ENCODE assay signal across 8 mouse cellular contexts in genomic region chr10:127078677-127079575, GRCm38 (mm10). TPM values are rescaled to one million over a fixed set of nuclear protein-coding genes. Genes with fewer than 3 reads are reported as not detected.
DNase-seq lines count a peak whose midpoint lies in the region; ATAC-seq lines count a peak whose summit lies in the region.

No protein-coding gene starts in this region.

- peak overlapping the region; percentile 62 for H3K4me2 ChIP-seq in heart, embryonic 11.5 days

- no peak overlapping the region for H3K27ac ChIP-seq in heart, embryonic 11.5 days (ENCODE audit: low read depth, low read length)

- ATAC-seq in heart, embryonic 11.5 days (replicated peaks; ENCODE audit: insufficient number of reproducible peaks, low FRiP score, low TSS enrichment) = no peak

- H3K9ac ChIP-seq in heart, embryonic 11.5 days (ENCODE audit: low read depth, low read length) = no peak overlapping the region

- intact Hi-C loops in left cerebral cortex, postnatal 36 days (cut with DNase I) = loop anchor here (5.0 kb wide), 1 partner anchor 88 kb away; the partner anchor contains the start of gene B4galnt1

- DNase-seq in layer of hippocampus, adult 11-12 months (ENCODE audit: low spot score) = peak; percentile 59
- no peak for DNase-seq in layer of hippocampus, adult 9-10 months (ENCODE audit: low spot score)
- peak; percentile 79 for DNase-seq in cerebellum, adult 9-11 months
- DNase-seq in left cerebral cortex, postnatal 36 days (ENCODE audit: low spot score in 2 of 2) = peak; percentile 71 to 81
- peak; percentile 74 for DNase-seq in neural tube, embryonic 10.5 days (ENCODE audit: extremely low spot score, low spot score)
- no peak for DNase-seq in thymus, postnatal 0 days (ENCODE audit: low spot score)
- no peak for DNase-seq in thymus, postnatal 14 days

- no peaks in the 10 kb centered on the region for H3K36me3 ChIP-seq in heart, embryonic 11.5 days (ENCODE audit: control insufficient read depth, insufficient read depth, low read length)

- 1% methylated on average over 41 of the region's 49 CpGs for WGBS in heart, embryonic 11.5 days (ENCODE audit: insufficient replicate concordance)

- peak overlapping the region; percentile 41 for H3K4me3 ChIP-seq in heart, embryonic 11.5 days (ENCODE audit: low read depth, low read length)

- peaks cover 85% of the 10 kb centered on the region for H3K27me3 ChIP-seq in heart, embryonic 11.5 days (ENCODE audit: control insufficient read depth, insufficient read depth, low read length)

- peaks cover 12% of the 10 kb centered on the region for H3K4me1 ChIP-seq in heart, embryonic 11.5 days (ENCODE audit: control insufficient read depth, insufficient read depth, low read length)

- no peaks in the 10 kb centered on the region for H3K9me3 ChIP-seq in heart, embryonic 11.5 days (replicated peaks; ENCODE audit: control insufficient read depth, low read length)

RNA-seq across cellular contexts. Expression of gene Agap2, which starts 3.8 kb away (rescaled TPM):
- 0.42 and 0.63 TPM in 2 replicates for polyA plus RNA-seq in heart, embryonic 11.5 days (2014; fragmentation: Nextera tagmentation; extraction: Ambion mirVana)
- 100 to 1,000 TPM; 680 to 686 TPM for total RNA-seq in left cerebral cortex, postnatal 36 days (2021)
- 12.3 and 13.5 TPM in 2 replicates for polyA plus RNA-seq in thymus, postnatal 0 days (2015; fragmentation: Nextera tagmentation; extraction: Ambion mirVana)

RNA-seq across cellular contexts. Expression of gene Tspan31, which starts 8.9 kb away (rescaled TPM):
- 106 and 115 TPM in 2 replicates for polyA plus RNA-seq in heart, embryonic 11.5 days (2014; fragmentation: Nextera tagmentation; extraction: Ambion mirVana)
- total RNA-seq in left cerebral cortex, postnatal 36 days (2021) = 10 to 100 TPM; 63.5 to 66.3 TPM
- 49.9 and 60.5 TPM in 2 replicates for polyA plus RNA-seq in thymus, postnatal 0 days (2015; fragmentation: Nextera tagmentation; extraction: Ambion mirVana)

RNA-seq across cellular contexts. Expression of gene Cdk4, which starts 15.6 kb away (rescaled TPM):
- 1,419 and 1,452 TPM in 2 replicates for polyA plus RNA-seq in heart, embryonic 11.5 days (2014; fragmentation: Nextera tagmentation; extraction: Ambion mirVana)
- total RNA-seq in left cerebral cortex, postnatal 36 days (2021) = 10 to 100 TPM; 76.9 to 88.1 TPM
- polyA plus RNA-seq in thymus, postnatal 0 days (2015; fragmentation: Nextera tagmentation; extraction: Ambion mirVana) = 889 and 1,028 TPM in 2 replicates

RNA-seq across cellular contexts. Expression of gene March9, which starts 18.9 kb away (rescaled TPM):
- polyA plus RNA-seq in heart, embryonic 11.5 days (2014; fragmentation: Nextera tagmentation; extraction: Ambion mirVana) = 0.21 and 0.39 TPM in 2 replicates
- total RNA-seq in left cerebral cortex, postnatal 36 days (2021) = 10 to 100 TPM; 21.5 to 24.9 TPM
- polyA plus RNA-seq in thymus, postnatal 0 days (2015; fragmentation: Nextera tagmentation; extraction: Ambion mirVana) = 0.30 and 0.52 TPM in 2 replicates

RNA-seq across cellular contexts. Expression of gene Cyp27b1, which starts 30.9 kb away (rescaled TPM):
- 0.11 and 0.13 TPM in 2 replicates for polyA plus RNA-seq in heart, embryonic 11.5 days (2014; fragmentation: Nextera tagmentation; extraction: Ambion mirVana)
- 1 to 10 TPM in 1 of 2 experiments, under 1 TPM in 1; 0.39 to 1.2 TPM for total RNA-seq in left cerebral cortex, postnatal 36 days (2021)
- 0.05 and 0.09 TPM in 2 replicates for polyA plus RNA-seq in thymus, postnatal 0 days (2015; fragmentation: Nextera tagmentation; extraction: Ambion mirVana)

Comparison
In these comparisons a context has a peak if more than half of its experiments do, and no peak if none do; other contexts are left out.
1. DNase-seq: peak in layer of hippocampus, adult 11-12 months (single experiment), cerebellum, adult 9-11 months (single experiment), left cerebral cortex, postnatal 36 days (2 of 2) and neural tube, embryonic 10.5 days (single experiment); none in layer of hippocampus, adult 9-10 months (single experiment), thymus, postnatal 0 days (single experiment) and thymus, postnatal 14 days (single experiment).